Comparison of ENCODE assay signal across 8 mouse cellular contexts in the genomic region with DNA sequence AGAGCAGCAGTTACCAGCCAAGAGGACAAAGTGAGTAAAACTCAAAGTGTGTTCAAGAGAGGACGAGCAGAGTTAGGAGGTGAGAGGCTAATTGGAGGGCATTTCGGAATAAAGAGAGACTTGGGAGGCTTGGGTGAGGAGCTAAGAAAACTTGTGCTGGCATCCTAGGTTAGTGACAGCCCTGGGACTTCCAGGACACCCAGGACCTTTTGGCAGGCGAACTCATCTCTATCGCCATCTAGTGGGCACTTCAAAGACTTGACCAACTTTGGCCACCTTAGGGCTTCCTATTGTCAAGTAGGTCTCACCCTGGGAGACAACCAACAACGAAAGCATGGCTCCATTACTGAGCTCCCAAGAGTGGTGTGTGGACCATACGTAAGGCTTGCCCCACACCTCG. TPM values are rescaled to one million over a fixed set of nuclear protein-coding genes. Genes with fewer than 3 reads are reported as not detected.
DNase-seq lines count a peak whose midpoint lies in the region; ATAC-seq and TF ChIP-seq lines count a peak whose summit lies in the region.

No protein-coding gene starts in this region.

- H3K4me2 ChIP-seq in midbrain, embryonic 14.5 days (ENCODE audit: low read length): no peak overlapping the region
- no peak overlapping the region for H3K4me2 ChIP-seq in midbrain, embryonic 16.5 days (ENCODE audit: low read length)

- no peak overlapping the region for H3K4me3 ChIP-seq in midbrain, embryonic 14.5 days (replicated peaks; ENCODE audit: low read depth, low read length)
- H3K4me3 ChIP-seq in midbrain, embryonic 16.5 days (ENCODE audit: low read depth, low read length): no peak overlapping the region
- H3K4me3 ChIP-seq in lung, adult 2 months (replicated peaks; ENCODE audit: extremely low read depth, low read depth, low read length): no peak overlapping the region
- H3K4me3 ChIP-seq in thymus, adult 2 months (ENCODE audit: control insufficient read depth, insufficient read depth, low read length): no peak overlapping the region

- 0 out of 2 replicates have a peak, but pooled peaks cover 6% of the 10 kb centered on the region for H3K27me3 ChIP-seq in midbrain, embryonic 14.5 days (ENCODE audit: control insufficient read depth, insufficient read depth, low read length)
- peaks cover 3% of the 10 kb centered on the region for H3K27me3 ChIP-seq in midbrain, embryonic 16.5 days (ENCODE audit: control insufficient read depth, insufficient read depth, low read depth, low read length)
- no peaks in the 10 kb centered on the region for H3K27me3 ChIP-seq in thymus, adult 2 months (ENCODE audit: control insufficient read depth, insufficient read depth, low read length)

- peak; percentile 44 to 84 for DNase-seq in adrenal gland, adult (ENCODE audit: inconsistent age in 2 of 2, low spot score in 1 of 2)
- DNase-seq in adrenal gland, postnatal 4 days (ENCODE audit: low spot score in 2 of 2): no peak
- DNase-seq in midbrain, embryonic 14.5 days: peak; percentile 81
- peak; percentile 37 for DNase-seq in c-Kit-positive CD71-positive TER-119-negative erythroid progenitor cells, embryonic 14.5 days (ENCODE audit: low read depth)
- peak; percentile 40 for DNase-seq in lung, adult 2 months
- DNase-seq in thymus, adult 2 months: no peak

- H3K36me3 ChIP-seq in midbrain, embryonic 14.5 days (ENCODE audit: control insufficient read depth, insufficient read depth, low read length): no peaks in the 10 kb centered on the region
- no peaks in the 10 kb centered on the region for H3K36me3 ChIP-seq in midbrain, embryonic 16.5 days (ENCODE audit: control insufficient read depth, insufficient read depth, low read length)
- no peaks in the 10 kb centered on the region for H3K36me3 ChIP-seq in thymus, adult 2 months (ENCODE audit: control insufficient read depth, insufficient read depth, low read length)

- no peak overlapping the region for H3K27ac ChIP-seq in midbrain, embryonic 14.5 days (replicated peaks; ENCODE audit: low read depth, low read length)
- no peak overlapping the region for H3K27ac ChIP-seq in midbrain, embryonic 16.5 days (ENCODE audit: low read length)
- H3K27ac ChIP-seq in thymus, adult 2 months (ENCODE audit: control insufficient read depth, insufficient read depth, low read length): no peak overlapping the region; the same call in 1 of the 2 replicates

- 20% methylated on average over 7 of the region's 7 CpGs for WGBS in midbrain, embryonic 14.5 days
- WGBS in midbrain, embryonic 16.5 days: 18% methylated on average over 7 of the region's 7 CpGs
- whole genome bisulfite sequencing in lung, adult 2 months: 34% methylated on average over 7 of the region's 7 CpGs
- WGBS in thymus, adult 2 months: 54% methylated on average over 7 of the region's 7 CpGs

- peak; percentile 78 for TF ChIP-seq CTCF in lung, adult 2 months (IDR thresholded peaks at IDR 0.05; ENCODE audit: insufficient read depth, low read length)
- peak; percentile 40; the same call in 1 of the 2 replicates for TF ChIP-seq CTCF in thymus, adult 2 months (IDR thresholded peaks at IDR 0.05; ENCODE audit: borderline replicate concordance, control insufficient read depth, extremely low read depth, insufficient read depth, low read length, poor library complexity)

- no peak for TF ChIP-seq POLR2A in lung, adult 2 months (IDR thresholded peaks at IDR 0.05; ENCODE audit: borderline replicate concordance, extremely low read depth, low read depth, low read length)
- TF ChIP-seq POLR2A in thymus, adult 2 months (IDR thresholded peaks at IDR 0.05; ENCODE audit: control insufficient read depth, extremely low read depth, insufficient read depth, low read length, poor library complexity): no peak

- no peak for ATAC-seq in midbrain, embryonic 14.5 days (ENCODE audit: low FRiP score, low TSS enrichment)
- ATAC-seq in midbrain, embryonic 16.5 days: no peak; the same call in 1 of the 2 replicates
- ATAC-seq in granulocyte monocyte progenitor cell, adult 5-6 weeks (replicated peaks; ENCODE audit: poor library complexity, severe bottlenecking): 0 out of 2 replicates have a peak, but pooled peaks have one; percentile 16

- 0 out of 2 replicates have a peak, but pooled peaks cover 5% of the 10 kb centered on the region for H3K4me1 ChIP-seq in midbrain, embryonic 14.5 days (ENCODE audit: control insufficient read depth, insufficient read depth, low read length)
- H3K4me1 ChIP-seq in midbrain, embryonic 16.5 days (ENCODE audit: control insufficient read depth, insufficient read depth, low read length): peaks cover 6% of the 10 kb centered on the region
- peaks cover 16% of the 10 kb centered on the region for H3K4me1 ChIP-seq in lung, adult 2 months (ENCODE audit: control insufficient read depth, insufficient read depth, low read length)
- H3K4me1 ChIP-seq in thymus, adult 2 months (replicated peaks; ENCODE audit: control insufficient read depth, insufficient read depth, low read length): peaks cover 66% of the 10 kb centered on the region

- H3K9ac ChIP-seq in midbrain, embryonic 14.5 days (replicated peaks; ENCODE audit: low read length): no peak overlapping the region
- H3K9ac ChIP-seq in midbrain, embryonic 16.5 days (ENCODE audit: low read depth, low read length): no peak overlapping the region

- no peaks in the 10 kb centered on the region for H3K9me3 ChIP-seq in midbrain, embryonic 14.5 days (ENCODE audit: control insufficient read depth, low read length)
- no peaks in the 10 kb centered on the region for H3K9me3 ChIP-seq in midbrain, embryonic 16.5 days (replicated peaks; ENCODE audit: control insufficient read depth, low read length, poor library complexity, severe bottlenecking)

RNA-seq across cellular contexts. Expression of a gene that starts 28.8 kb away (rescaled TPM):
- 1 to 10 TPM in 1 of 2 experiments, under 1 TPM in 1; 0.64 to 1.7 TPM for total RNA-seq in adrenal gland, postnatal 4 days (2021)
- polyA plus RNA-seq in midbrain, embryonic 14.5 days (2014; fragmentation: Nextera tagmentation; extraction: Ambion mirVana): 0.08 and 0.25 TPM in 2 replicates
- 0.15 and 0.53 TPM in 2 replicates for polyA plus RNA-seq in midbrain, embryonic 16.5 days (2015; fragmentation: Nextera tagmentation; extraction: Ambion mirVana)
- total RNA-seq in granulocyte monocyte progenitor cell, adult 5-6 weeks (2014; fragmentation: Nextera tagmentation): not detected in 2 replicates
- total RNA-seq in granulocyte monocyte progenitor cell, adult 5-6 weeks (2017): not detected in 2 replicates
- 2.2 and 2.6 TPM in 2 replicates for polyA plus RNA-seq in lung, adult 2 months (2012; rRNA removed)
- 6.5 and 7.0 TPM in 2 replicates for polyA plus RNA-seq in thymus, adult 2 months (2012; rRNA removed)

RNA-seq across cellular contexts. Expression of a gene that starts 29.4 kb away (rescaled TPM):
- under 1 TPM in 1 of 2 experiments, not detected in 1; 0.31 TPM for total RNA-seq in adrenal gland, postnatal 4 days (2021)
- polyA plus RNA-seq in midbrain, embryonic 14.5 days (2014; fragmentation: Nextera tagmentation; extraction: Ambion mirVana): not detected in 2 replicates
- not detected in 2 replicates for polyA plus RNA-seq in midbrain, embryonic 16.5 days (2015; fragmentation: Nextera tagmentation; extraction: Ambion mirVana)
- total RNA-seq in granulocyte monocyte progenitor cell, adult 5-6 weeks (2014; fragmentation: Nextera tagmentation): not detected in 2 replicates
- not detected in 2 replicates for total RNA-seq in granulocyte monocyte progenitor cell, adult 5-6 weeks (2017)
- polyA plus RNA-seq in lung, adult 2 months (2012; rRNA removed): 0.66 and 0.72 TPM in 2 replicates
- polyA plus RNA-seq in thymus, adult 2 months (2012; rRNA removed): 0.31 and 0.62 TPM in 2 replicates

RNA-seq across cellular contexts. Expression of a gene that starts 34.0 kb away (rescaled TPM):
- 1 to 10 TPM; 6.0 to 8.8 TPM for total RNA-seq in adrenal gland, postnatal 4 days (2021)
- polyA plus RNA-seq in midbrain, embryonic 14.5 days (2014; fragmentation: Nextera tagmentation; extraction: Ambion mirVana): 20.0 and 27.7 TPM in 2 replicates
- 32.0 and 34.5 TPM in 2 replicates for polyA plus RNA-seq in midbrain, embryonic 16.5 days (2015; fragmentation: Nextera tagmentation; extraction: Ambion mirVana)
- total RNA-seq in granulocyte monocyte progenitor cell, adult 5-6 weeks (2014; fragmentation: Nextera tagmentation): 14.7 and 18.2 TPM in 2 replicates
- 4.7 and 10.5 TPM in 2 replicates for total RNA-seq in granulocyte monocyte progenitor cell, adult 5-6 weeks (2017)
- polyA plus RNA-seq in lung, adult 2 months (2012; rRNA removed): 8.9 and 9.9 TPM in 2 replicates
- 43.6 and 49.2 TPM in 2 replicates for polyA plus RNA-seq in thymus, adult 2 months (2012; rRNA removed)

RNA-seq across cellular contexts. Expression of a gene that starts 38.8 kb away (rescaled TPM):
- 10 to 100 TPM; 52.6 to 52.8 TPM for total RNA-seq in adrenal gland, postnatal 4 days (2021)
- polyA plus RNA-seq in midbrain, embryonic 14.5 days (2014; fragmentation: Nextera tagmentation; extraction: Ambion mirVana): 164 and 190 TPM in 2 replicates
- 143 and 157 TPM in 2 replicates for polyA plus RNA-seq in midbrain, embryonic 16.5 days (2015; fragmentation: Nextera tagmentation; extraction: Ambion mirVana)
- total RNA-seq in granulocyte monocyte progenitor cell, adult 5-6 weeks (2014; fragmentation: Nextera tagmentation): 25.7 and 67.5 TPM in 2 replicates
- 44.9 and 59.5 TPM in 2 replicates for total RNA-seq in granulocyte monocyte progenitor cell, adult 5-6 weeks (2017)
- 18.4 and 22.2 TPM in 2 replicates for polyA plus RNA-seq in lung, adult 2 months (2012; rRNA removed)
- 18.2 and 28.4 TPM in 2 replicates for polyA plus RNA-seq in thymus, adult 2 months (2012; rRNA removed)

RNA-seq across cellular contexts. Expression of a gene that starts 47.7 kb away (rescaled TPM):
- 100 to 1,000 TPM; 102 to 124 TPM for total RNA-seq in adrenal gland, postnatal 4 days (2021)
- 61.5 and 73.0 TPM in 2 replicates for polyA plus RNA-seq in midbrain, embryonic 14.5 days (2014; fragmentation: Nextera tagmentation; extraction: Ambion mirVana)
- polyA plus RNA-seq in midbrain, embryonic 16.5 days (2015; fragmentation: Nextera tagmentation; extraction: Ambion mirVana): 45.3 and 63.1 TPM in 2 replicates
- total RNA-seq in granulocyte monocyte progenitor cell, adult 5-6 weeks (2014; fragmentation: Nextera tagmentation): 140 and 176 TPM in 2 replicates
- total RNA-seq in granulocyte monocyte progenitor cell, adult 5-6 weeks (2017): 130 and 131 TPM in 2 replicates
- polyA plus RNA-seq in lung, adult 2 months (2012; rRNA removed): 36.6 and 48.6 TPM in 2 replicates
- 93.3 and 95.4 TPM in 2 replicates for polyA plus RNA-seq in thymus, adult 2 months (2012; rRNA removed)

Comparison
In these comparisons a context has a peak if more than half of its experiments do, and no peak if none do; other contexts are left out.
1. DNase-seq: peak in adrenal gland, adult (2 of 2), midbrain, embryonic 14.5 days (single experiment), c-Kit-positive CD71-positive TER-119-negative erythroid progenitor cells, embryonic 14.5 days (single experiment) and lung, adult 2 months (single experiment); none in adrenal gland, postnatal 4 days (0 of 2) and thymus, adult 2 months (single experiment).